Mouse (Mus musculus) midbrain, embryonic 14.5 days (tissue): Measurements from ENCODE around the gene Ctnnd1. TPM values are rescaled to one million over a fixed set of nuclear protein-coding genes. Genes with fewer than 3 reads are reported as not detected.
A peak's percentile ranks its signal among the peaks of the same experiment; 100 is the strongest.

Experiments used
- ATAC-seq: fragments of 200-750 bp; cut with Nextera tagmentation; 2 replicates; pipeline ENCODE4 v1.8.0; 2017; ENCODE audit warnings: moderate number of reproducible peaks, moderate library complexity; ENCODE audit not compliant: low FRiP score, low TSS enrichment
- DNase-seq: peaks from one replicate; pipeline ENCODE4 v3.0.0-alpha.2; 2015
- H3K27ac ChIP-seq: fragments of 300-500 bp; sonication (generic); replicated peaks from 2 replicates; pipeline ENCODE4 v1.5.1; 2014; ENCODE audit warnings: mild to moderate bottlenecking, low read depth, low read length, moderate library complexity
- H3K27me3 ChIP-seq: fragments of 300-500 bp; sonication (generic); 2 replicates; pipeline ENCODE4 v1.6.1; 2014; ENCODE audit warnings: low read length, control low read depth, mixed read lengths; ENCODE audit not compliant: control insufficient read depth, insufficient read depth
- H3K36me3 ChIP-seq: fragments of 300-500 bp; sonication (generic); 2 replicates; pipeline ENCODE4 v1.6.1; 2014; ENCODE audit warnings: low read length, control low read depth; ENCODE audit not compliant: control insufficient read depth, insufficient read depth
- H3K4me1 ChIP-seq: fragments of 300-500 bp; sonication (generic); 2 replicates; pipeline ENCODE4 v1.6.1; 2014; ENCODE audit warnings: mild to moderate bottlenecking, antibody characterized with exemption, low read length, control low read depth; ENCODE audit not compliant: control insufficient read depth, insufficient read depth
- H3K4me2 ChIP-seq: fragments of 300-500 bp; sonication (generic); 2 replicates; pipeline ENCODE4 v1.6.1; 2014; ENCODE audit warnings: mild to moderate bottlenecking, low read length, moderate library complexity
- H3K4me3 ChIP-seq: fragments of 300-500 bp; sonication (generic); replicated peaks from 2 replicates; pipeline ENCODE4 v1.5.1; 2014; ENCODE audit warnings: low read depth, low read length
- H3K9ac ChIP-seq: fragments of 300-500 bp; sonication (generic); replicated peaks from 2 replicates; pipeline ENCODE4 v1.6.1; 2014; ENCODE audit warnings: mild to moderate bottlenecking, low read length, moderate library complexity
- H3K9me3 ChIP-seq: fragments of 300-500 bp; sonication (generic); 2 replicates; pipeline ENCODE4 v1.6.1; 2016; ENCODE audit warnings: low read length, control low read depth, mixed read lengths; ENCODE audit not compliant: control insufficient read depth
- WGBS: fragments of 180-500 bp; shearing (Covaris S2); extraction: QIAGEN DNeasy Blood & Tissue Kit; methylation state at CpG from one replicate; pipeline ENCODE4 v1.1.7; 2014; 5-methylcytosine and 5-hydroxymethylcytosine counted together
- polyA plus RNA-seq: library from polyadenylated mRNA; unstranded; fragments of >200 nt; fragmentation: Nextera tagmentation; extraction: Ambion mirVana; gene quantifications from 2 replicates; pipeline ENCODE4 v1.2.1, GENCODE M21; 2014

Ctnnd1 gene
- polyA plus RNA-seq, result 21.9 and 33.8 TPM in 2 replicates

DNA sequence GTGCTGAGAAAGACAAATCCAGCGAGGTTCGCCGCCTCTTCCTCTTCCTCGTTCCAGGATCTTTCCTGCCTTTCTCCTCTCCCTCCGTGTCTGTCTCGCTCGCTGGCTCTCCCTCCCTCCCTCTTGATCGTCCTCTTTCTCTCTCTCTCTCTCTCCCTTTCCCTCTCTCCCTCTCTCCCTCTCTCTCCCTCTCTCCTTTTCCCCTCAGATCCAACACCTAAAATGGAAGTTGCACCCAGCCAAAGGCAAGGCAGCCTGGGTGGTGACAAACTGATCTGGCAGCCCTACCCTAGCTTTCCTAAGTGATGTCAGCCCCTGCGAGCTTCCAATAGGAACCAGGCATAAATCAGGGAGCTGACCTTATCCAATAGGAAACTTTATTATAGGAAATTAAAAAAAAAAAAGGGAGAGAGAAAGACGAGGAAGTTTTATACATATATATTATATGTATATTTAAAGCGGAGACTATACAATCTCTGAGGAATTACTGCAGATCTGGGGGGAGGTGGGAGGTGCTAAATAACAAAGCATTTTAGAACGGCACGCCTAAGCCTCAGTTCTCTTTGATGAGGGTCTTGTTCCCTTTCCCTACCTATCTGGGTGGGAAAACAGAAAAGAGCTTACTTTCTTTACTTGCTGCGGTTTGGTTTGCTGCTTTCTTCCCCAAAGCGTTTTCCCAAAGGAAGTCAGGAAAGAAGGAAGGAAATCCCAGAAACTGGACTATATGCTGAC lies at the start of gene Ctnnd1:
TSS of gene Ctnnd1 (minus strand) at position 302 of the 732 bp plus-strand sequence.
- Histone ChIP-seq H3K27ac (peak within 1 kb of the TSS; percentile 91), H3K27me3 (no peaks in the 10 kb centered on the region), H3K4me3 (peak within 1 kb of the TSS; percentile 68), H3K36me3 (no peaks in the 10 kb centered on the region), H3K9me3 (no peaks in the 10 kb centered on the region), H3K4me1 (peaks cover 14% of the 10 kb centered on the region), H3K4me2 (peak within 1 kb of the TSS; percentile 78), H3K9ac (peak within 1 kb of the TSS; percentile 78)
- peak; percentile 93 for DNase-seq
- peak; percentile 97 for ATAC-seq
- WGBS, result under 1% methylated on average over 15 of the region's 15 CpGs

DNA sequence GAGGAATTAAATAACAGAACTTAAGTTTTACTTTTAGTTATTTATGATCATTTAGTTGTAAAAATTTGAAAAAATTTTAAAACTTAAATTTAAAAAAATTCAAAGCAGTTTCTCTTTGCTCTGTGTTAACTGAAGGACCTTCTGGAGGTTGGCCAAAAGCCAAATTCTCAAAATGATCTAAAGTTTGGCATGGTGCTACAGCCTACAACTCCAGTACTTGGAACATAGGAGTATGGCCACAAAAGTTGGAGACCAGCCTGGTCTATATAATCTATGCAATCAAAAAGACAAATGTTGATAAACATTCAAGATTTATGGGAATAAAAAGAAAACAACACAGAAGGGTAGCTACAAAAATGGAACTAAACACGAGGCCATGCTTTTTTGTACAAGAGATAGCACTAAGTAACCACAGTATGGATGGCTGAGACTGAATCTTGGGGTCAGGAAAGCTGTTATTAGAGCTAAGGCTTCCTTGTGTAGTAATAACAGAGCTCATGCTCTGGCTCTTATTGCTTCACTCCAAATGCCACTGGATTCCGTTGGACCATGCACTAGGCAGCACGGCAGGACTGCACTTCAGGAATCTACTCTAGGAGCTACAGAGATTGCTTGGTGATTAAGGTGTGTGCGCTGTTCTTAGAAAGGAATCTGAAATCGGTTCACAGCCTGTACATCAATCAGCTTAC lies 44.6 kb upstream of the Ctnnd1 start:
- DNase-seq (no peak), ATAC-seq (no peak)
- peaks cover 71% of the 10 kb centered on the region for H3K36me3 ChIP-seq
- H3K9me3 ChIP-seq, result no peaks in the 10 kb centered on the region
- no peaks in the 10 kb centered on the region for H3K4me1 ChIP-seq
- 95% methylated on average over 5 of the region's 5 CpGs for WGBS
- no peak overlapping the region for H3K9ac ChIP-seq
- H3K27me3 ChIP-seq, result no peaks in the 10 kb centered on the region
- H3K27ac ChIP-seq, result no peak overlapping the region
- no peak overlapping the region for H3K4me3 ChIP-seq
- H3K4me2 ChIP-seq, result no peak overlapping the region

DNA sequence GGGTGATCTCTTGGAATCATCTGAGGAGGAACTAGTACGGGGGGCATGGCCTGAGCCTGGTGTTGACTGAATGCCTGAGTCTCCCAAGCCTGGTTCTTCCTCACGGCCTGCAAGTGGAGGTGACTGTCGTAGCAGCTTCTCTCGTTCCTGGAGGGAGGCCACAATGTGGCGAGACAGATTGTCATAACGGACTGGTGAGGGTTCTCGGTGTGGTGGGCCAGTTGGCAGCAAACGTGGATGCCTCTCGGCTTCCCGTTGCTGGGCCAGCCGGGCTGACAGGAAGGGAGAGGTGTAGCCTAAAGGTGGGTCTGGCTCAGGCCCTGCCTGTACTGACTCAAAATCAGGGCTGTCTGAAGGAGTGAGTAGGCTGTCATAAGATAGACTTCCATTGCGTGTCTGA lies 39.5 kb upstream of the Ctnnd1 start:
- no peak overlapping the region for H3K9ac ChIP-seq
- no peak for DNase-seq
- H3K4me3 ChIP-seq, result no peak overlapping the region
- 93% methylated on average over 12 of the region's 12 CpGs for WGBS
- H3K4me1 ChIP-seq, result no peaks in the 10 kb centered on the region
- H3K27ac ChIP-seq, result no peak overlapping the region
- H3K36me3 ChIP-seq, result peaks cover 91% of the 10 kb centered on the region
- H3K4me2 ChIP-seq, result no peak overlapping the region
- no peaks in the 10 kb centered on the region for H3K27me3 ChIP-seq
- no peaks in the 10 kb centered on the region for H3K9me3 ChIP-seq
- no peak for ATAC-seq

DNA sequence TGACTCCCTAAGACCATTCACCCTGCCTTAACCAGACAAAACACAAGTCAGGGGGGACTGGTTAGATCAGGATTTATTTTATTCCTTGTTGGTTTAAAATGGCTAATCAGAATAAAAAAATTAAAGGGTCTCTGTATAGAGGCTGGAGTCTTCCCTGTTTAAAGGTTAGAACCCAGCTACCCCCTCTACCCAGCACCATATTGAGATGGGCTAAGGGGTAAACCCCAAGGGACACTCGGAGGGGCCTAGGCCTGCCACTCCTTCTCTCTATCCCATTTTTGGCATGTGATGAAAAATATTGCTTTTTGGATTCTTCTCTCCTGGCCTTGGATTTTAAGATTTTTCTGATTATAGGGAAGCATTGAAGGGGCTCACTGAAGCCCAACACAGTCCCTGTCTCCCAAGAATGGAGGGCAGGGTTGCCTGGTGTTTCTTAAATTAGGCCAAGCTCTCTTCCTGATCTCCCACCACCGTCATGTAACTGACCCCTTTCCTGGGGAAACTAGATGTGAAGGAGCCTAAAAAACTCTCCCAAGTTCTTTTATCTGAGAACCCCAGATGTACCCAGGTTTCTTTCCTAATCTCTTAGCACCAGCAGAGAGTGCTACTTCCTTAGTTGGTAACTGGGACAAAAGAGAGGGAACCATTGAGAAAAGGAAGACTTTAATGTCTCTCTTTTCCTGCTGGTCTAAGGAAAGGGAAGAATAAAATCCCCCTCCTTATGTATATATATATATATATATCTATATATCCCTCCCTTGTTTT lies 37.7 kb upstream of the Ctnnd1 start:
- no peak for ATAC-seq
- Histone ChIP-seq H3K36me3 (peaks cover 80% of the 10 kb centered on the region), H3K4me3 (no peak overlapping the region), H3K4me2 (no peak overlapping the region), H3K9ac (no peak overlapping the region), H3K27ac (no peak overlapping the region), H3K9me3 (no peaks in the 10 kb centered on the region), H3K27me3 (no peaks in the 10 kb centered on the region), H3K4me1 (no peaks in the 10 kb centered on the region)
- no peak for DNase-seq
- 84% methylated on average over 2 of the region's 2 CpGs for WGBS

DNA sequence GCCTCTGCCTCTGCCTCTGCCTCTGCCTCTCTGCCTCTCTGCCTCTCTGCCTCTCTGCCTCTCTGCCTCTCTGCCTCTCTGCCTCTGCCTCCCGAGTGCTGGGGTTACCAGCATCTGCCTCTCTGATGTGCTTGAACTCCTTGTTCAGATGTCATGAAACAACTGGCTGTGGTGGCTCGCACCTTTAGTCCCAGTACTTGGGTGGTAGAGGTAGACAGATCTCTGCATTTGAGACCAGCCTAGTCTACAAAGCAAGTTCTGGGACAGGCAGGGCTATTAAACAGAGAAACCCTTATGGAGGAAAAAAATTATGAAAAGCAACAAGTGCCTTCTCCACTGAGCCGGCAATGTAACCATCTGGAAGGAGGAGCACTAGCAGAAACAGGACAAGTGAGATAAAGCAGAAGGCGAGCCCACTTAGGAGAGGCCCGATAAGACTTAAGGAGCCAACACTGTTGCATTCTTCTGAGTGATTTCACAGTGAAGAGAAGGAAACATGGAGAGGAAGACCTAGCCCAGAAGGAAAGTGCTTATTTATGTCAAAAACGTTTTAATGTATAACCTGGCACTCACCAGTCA lies 32.1 kb upstream of the Ctnnd1 start:
- no peak overlapping the region for H3K4me3 ChIP-seq
- no peaks in the 10 kb centered on the region for H3K27me3 ChIP-seq
- H3K9me3 ChIP-seq, result no peaks in the 10 kb centered on the region
- H3K27ac ChIP-seq, result no peak overlapping the region
- H3K4me2 ChIP-seq, result no peak overlapping the region
- ATAC-seq, result no peak
- peaks cover 43% of the 10 kb centered on the region for H3K36me3 ChIP-seq
- no peak for DNase-seq
- no peak overlapping the region for H3K9ac ChIP-seq
- 92% methylated on average over 6 of the region's 6 CpGs for WGBS
- peaks cover 7% of the 10 kb centered on the region; the same call in 1 of the 2 replicates for H3K4me1 ChIP-seq

DNA sequence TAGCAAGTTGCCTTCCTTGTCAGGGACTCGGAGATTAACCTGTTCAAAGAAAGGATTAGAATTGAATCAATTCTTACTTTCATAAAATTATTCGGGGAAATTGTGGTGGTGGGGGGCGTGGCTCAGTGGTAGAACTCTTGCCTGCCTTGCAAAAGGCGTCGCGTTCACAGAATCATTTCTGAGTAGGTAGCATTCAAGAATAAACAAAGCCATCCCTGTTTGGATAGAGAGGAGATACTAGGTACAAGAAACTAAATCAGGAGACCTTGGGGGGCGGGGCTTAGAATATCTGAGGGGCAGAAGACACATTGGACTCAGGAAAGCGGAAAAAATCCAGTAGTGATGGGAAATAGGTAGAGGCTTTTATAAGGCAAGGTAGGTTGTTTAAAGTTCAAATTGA lies 28.5 kb upstream of the Ctnnd1 start, which contains the start of gene Tmx2:
TSS of gene Tmx2 (minus strand) at position 125 of the 400 bp plus-strand sequence.
- Histone ChIP-seq H3K9me3 (no peaks in the 10 kb centered on the region), H3K4me2 (peak within 1 kb of the TSS; percentile 77), H3K36me3 (peaks cover 35% of the 10 kb centered on the region), H3K4me1 (peaks cover 17% of the 10 kb centered on the region), H3K27ac (no peak within 1 kb of the TSS; the same call in 1 of the 2 replicates), H3K9ac (peak within 1 kb of the TSS; percentile 74), H3K4me3 (peak within 1 kb of the TSS; percentile 97), H3K27me3 (no peaks in the 10 kb centered on the region)
- no peak for ATAC-seq
- WGBS, result 23% methylated on average over 8 of the region's 8 CpGs
- DNase-seq, result no peak

DNA sequence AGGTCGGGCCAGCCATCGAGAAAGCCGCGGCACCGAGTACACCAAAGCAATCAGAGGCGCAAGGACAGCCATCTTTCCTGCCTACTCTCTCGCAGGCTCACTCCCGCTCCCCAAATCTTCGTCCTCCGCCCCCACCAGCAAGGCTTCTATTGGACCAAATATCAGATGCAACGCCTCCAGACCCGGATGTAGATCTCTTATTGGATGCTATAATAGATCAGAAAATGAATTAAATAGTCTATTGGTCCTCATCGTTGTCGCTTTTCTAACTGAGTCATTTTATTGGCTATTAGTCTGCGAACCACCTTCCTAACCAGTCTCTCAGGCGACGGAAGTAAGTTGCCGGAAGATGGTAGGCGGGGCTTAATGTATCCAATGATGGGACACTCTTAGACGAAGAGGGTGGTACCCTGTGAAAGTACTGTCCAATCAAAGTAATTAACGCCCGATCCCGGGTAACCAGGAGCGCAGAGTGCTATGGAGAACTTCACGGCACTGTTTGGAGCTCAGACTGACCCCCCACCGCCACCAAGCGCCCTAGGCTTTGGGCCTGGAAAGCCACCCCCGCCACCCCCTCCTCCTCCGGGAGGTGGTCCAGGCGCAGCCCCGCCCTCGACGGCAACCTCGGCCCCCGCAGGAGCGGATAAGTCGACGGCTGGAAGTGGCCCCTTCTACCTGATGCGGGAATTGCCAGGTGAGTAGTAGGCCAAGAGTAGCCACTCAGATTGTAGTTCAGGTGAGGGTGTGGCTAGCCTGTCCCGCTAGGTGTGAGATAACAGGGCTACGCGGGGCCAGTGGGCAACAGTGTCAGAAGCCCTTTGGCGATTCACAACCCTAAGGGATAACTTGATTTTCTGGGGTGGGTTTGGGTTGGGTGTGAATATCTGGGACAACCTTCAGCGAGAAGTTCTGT lies 27.7 kb upstream of the Ctnnd1 start, which contains the start of the genes Gm28635 and Med19:
TSS of gene Gm28635 (minus strand) at position 74 of the 913 bp plus-strand sequence.
TSS of gene Med19 (plus strand) at position 435 of the 913 bp plus-strand sequence.
- peaks cover 42% of the 10 kb centered on the region for H3K36me3 ChIP-seq
- H3K4me2 ChIP-seq, result peak within 1 kb of the TSS; percentile 78
- under 1% methylated on average over 44 of the region's 44 CpGs for WGBS
- peak within 1 kb of the TSS; percentile 97 for H3K4me3 ChIP-seq
- peak within 1 kb of the TSS; percentile 74 for H3K9ac ChIP-seq
- no peaks in the 10 kb centered on the region for H3K9me3 ChIP-seq
- H3K4me1 ChIP-seq, result peaks cover 17% of the 10 kb centered on the region
- DNase-seq (peak; percentile 99), ATAC-seq (peak; percentile 99)
- H3K27me3 ChIP-seq, result no peaks in the 10 kb centered on the region
- H3K27ac ChIP-seq, result peak within 1 kb of the TSS; percentile 73
